Mouse (Mus musculus) CD4-positive, CD25-positive, alpha-beta regulatory T cell, adult 2 months (primary cell): Measurements from ENCODE around the gene Tmem136.

ENCODE experiments used
- DNase-seq: peaks from one replicate; pipeline ENCODE4 v3.0.0-alpha.2; 2012; ENCODE audit warnings: low read depth, low spot score

Gene Tmem136

DNA sequence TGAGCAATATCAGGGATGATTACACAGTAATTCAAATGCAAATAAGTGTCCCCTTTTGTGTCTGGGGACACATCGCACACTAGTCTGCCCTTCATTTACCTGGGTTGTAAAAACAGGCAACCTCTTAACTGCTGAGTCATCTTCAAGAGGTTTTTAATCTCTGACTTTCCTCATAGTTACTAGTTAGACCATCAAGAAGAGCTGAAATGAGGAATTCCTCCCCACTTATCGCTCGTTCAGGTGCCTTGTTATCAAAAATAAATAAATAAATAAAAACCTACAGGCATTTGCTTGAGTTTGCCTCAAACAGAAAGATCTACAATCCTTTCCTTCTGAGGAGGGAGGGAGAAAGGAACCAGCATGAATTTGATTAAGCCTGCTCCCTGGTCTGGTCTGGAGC, 7.6 kb downstream of the Tmem136 start:
- DNase-seq: no peak

DNA sequence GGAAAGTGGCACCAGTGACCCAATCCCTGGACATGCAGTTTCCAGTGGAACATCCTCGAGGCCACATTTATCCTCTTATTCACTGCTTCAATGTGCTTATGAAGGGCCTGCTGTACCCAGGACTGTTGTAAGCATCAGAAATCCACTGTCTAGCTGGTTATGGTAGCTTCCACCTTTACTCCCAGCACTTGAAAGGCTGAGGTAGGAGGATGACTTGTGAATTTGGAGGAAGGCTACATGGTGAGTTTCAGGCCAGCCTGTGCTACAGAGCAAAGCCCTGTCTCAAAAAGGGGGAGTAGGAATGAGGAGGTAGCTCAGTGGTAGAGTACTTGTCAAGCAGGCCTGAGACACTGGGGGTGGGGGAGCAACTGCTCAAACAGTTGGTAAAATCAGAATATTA, 8.3 kb downstream of the Tmem136 start:
- no peak for DNase-seq

DNA sequence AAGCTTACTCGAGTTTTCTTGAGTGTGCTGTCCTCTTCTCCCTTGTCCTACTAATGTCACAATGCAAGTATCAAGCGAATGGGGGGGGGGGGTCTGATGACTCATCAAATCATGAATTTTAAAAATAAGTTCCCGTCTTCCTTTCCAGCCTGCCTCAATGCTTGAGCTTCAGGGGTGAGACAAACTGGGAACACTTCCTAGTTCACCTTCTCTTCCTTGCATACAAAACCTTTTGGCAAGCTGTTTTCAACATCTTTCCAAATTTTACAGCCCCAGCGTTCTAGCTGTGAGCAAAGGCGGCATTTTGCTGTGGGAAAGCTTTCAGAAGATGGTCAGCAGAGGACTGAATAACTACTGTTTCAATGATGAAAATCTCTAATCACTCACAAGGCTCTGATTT, 8.8 kb downstream of the Tmem136 start:
- no peak for DNase-seq

DNA sequence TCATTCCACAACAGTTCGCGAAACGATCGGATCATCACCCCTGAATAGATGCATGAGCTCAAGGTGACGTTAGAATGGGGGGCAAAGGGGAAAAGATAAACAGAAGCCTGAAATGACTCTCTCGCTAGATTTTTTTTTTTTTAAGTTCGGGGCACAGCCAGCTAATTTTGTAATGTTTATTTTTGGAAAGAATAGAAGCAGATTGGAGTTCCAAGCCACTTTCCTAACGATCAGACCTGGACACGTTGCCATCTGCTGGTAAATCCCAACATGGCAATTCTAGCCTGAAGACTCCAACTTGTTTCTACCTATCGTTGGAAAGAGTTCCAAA, 9.2 kb downstream of the Tmem136 start, which contains the start of gene Arhgef12:
TSS of gene Arhgef12 (minus strand) at position 53 of the 331 bp plus-strand sequence.
- DNase-seq: peak; percentile 20

DNA sequence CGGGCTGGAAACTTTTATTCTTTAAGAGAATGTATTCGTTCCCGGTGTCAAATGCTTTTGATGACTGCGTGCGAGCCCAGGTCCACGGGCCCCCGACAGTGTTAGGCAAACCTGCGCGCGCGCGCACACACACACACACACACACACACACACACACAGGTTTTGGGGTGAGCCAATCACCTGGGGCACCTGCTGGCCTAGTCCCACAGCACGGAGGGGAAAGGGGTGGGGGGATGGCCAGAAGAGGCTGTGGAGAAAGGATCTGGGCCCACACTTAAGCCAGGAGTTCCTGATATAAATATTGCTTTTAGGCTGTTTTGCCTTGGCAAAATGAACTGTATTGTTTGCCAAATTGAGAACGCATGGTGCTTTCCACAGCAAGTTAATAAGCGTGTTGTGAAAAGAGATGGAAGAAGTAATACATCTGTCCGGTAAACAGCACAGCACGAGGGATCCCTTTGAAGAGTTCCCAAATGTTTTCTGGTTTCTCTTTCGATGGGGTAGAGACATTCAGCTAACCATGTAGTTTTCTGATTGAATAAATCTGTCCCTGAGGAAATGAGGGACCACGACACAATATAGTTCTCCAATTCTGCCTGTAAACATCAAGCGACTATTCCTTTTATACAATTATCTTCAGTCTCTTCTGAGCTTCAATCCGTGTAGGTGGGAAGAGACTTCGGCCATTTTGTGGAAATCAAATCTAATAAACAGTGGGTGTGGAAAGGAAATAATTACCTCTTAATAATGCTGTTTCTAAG, 9.8 kb downstream of the Tmem136 start:
- DNase-seq: peak; percentile 58

DNA sequence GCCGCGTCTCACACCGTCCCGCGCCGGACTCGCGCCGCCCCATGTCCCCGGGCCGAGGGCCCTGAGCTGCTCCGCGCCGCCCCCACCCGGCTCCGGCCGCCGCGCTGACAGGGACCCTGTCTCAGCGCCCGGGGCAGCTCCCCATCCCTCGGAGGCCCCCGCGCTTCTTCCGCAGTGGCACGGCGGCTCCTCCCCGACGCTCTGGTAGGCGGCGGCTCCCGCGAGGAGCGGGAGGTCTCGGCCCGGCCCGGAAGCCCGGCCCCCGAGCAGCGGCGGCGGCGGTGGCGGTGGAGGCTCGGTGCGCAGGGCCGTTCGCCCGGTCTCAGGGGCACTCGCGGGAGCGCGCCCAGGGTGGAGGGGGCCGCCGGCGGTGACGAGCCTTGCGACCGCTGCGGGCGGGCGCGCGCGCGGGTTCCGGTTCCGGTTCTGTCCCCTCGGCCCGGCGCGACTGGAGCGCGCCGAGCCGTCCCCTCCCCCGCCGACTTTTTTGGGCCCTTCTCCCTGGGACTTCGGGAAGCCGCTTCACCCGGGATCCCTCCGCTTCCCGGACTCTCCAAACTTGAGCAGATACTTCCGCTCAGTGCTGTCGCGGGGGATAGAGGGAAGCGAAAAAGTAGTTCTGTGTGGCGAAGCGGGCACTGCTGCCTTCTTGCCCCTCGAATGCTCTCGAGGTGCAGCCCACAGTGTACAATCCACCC, 10.6 kb downstream of the Tmem136 start:
- peak; percentile 83 for DNase-seq

DNA sequence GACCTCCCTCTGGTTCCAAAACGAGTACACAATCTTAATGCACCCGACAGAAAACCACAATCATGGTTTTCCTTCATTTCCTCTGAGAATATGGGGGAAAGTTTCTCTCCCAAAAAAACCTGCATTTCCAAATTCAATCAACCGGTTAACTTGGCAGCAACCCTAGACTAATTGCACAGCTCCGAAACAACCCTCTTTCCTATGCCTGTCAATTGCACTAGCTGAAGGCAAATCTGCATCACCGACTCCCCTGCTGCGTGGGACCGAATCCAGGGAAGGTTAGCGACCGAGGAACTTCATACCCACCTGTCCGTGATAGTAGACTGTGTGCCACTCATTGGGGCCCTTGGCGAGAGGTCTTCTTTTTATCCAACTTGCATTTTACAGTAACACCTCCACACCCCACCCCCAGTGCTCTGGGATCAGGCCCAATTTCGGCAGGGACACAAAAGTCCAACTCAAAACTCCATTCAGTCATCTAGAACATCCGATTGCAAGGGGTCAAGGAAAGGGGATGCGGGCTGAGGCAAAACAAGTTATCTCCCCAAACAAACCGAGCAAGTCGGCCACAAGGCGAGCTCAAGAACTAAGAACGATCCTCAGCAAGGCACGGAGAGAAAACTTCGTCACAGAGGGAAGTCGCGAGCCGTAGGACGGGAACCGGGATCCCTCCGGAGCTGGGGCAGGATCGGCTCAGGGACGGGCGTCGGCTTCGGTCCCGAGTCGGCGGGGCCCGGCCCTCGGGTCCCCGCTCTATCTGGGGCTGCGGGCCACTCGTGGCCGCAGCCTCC, 11.3 kb downstream of the Tmem136 start:
- peak; percentile 46 for DNase-seq

DNA sequence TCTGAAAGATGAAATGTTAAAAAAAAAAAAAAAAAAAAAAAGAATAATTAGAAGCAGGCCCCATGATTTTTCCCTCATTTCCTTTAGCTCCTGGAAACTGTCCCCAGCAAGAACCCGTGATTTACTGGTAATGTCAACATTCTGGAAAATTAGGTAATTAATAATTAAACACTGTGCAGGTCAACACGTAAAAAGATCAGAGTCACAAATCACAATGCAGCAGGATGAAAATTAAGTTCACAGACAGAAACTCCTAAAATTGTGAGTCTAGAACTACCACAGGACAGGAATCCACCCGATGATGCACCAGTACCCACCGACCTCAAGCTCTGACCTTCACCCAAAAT, 11.9 kb downstream of the Tmem136 start:
- DNase-seq: no peak

DNA sequence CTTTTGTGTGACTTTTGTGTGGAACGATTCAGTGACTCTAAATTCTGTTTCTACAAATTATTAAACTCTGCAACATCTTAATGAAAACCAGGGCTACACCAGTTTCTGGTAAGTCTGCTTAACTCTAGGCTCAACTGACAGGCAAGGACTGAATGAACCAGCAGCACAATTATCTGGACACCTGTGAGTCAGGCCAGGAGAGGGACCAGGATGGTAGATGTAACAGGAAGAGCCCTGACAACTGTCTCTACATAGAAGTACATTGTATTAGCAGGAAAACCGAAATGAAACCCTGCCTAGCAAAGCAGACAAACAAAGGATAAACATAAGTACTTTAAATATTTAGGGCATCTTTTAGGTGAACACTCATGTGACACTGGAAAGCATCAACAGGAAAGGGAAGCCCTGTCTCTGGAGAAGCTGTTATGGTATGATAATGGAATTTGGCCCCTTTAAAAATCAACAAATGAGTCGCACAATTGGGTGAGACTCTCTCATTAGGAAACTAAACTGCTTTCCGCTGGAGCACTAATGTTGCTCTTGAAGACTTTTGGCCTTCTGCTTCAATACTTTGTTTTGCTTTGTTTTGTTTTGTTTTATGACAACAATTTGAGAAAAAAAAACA, 12.6 kb downstream of the Tmem136 start:
- no peak for DNase-seq

DNA sequence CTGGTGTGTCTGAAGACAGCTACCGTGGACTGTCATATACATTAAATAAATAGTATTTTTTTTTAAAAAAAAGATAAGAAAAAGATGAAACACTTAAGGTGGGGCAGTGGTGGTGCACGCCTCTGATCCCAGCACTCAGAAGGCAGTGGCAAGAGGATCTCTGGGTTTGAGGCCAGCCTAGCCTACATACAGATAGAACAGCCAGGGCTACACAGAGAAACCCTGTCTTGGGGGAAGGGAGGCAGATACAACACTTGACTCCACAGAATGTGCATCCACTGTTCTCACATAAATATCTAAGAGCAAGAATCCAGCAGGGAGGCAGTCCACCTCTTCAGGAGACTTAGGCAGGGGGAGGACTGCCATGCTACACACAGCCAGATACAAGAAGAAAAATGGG, 13.4 kb downstream of the Tmem136 start:
- DNase-seq: no peak

DNA sequence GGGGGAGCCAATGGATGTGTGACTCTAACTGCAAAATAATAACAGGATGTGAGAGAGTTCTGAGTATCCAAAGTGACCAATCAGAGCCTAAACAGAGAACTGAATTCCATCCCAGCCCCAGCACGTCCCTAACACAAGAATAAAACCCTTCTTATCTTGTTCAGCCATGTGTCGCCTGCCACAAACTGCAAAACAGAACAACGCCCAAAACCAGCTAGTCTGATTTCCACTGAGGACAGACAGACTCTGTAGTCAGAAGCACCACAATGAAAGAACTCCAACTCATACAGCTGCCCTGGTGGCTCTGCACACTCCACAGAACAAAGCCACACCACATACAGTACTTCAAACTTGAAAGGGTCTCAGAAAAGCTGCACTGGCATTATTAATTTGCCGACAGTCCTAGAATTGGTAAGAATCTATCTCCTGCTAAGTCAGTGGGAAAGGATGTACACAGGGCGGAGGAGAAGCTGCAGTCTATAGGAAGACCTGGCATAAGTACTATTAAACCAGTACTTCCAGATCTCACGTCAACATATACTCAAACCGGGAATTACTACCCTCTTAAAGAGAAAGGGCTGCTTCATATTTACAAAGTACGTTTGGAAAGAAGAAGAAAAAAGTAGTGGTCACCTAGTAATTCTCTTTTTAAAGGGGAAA, 14.3 kb downstream of the Tmem136 start:
- no peak for DNase-seq

DNA sequence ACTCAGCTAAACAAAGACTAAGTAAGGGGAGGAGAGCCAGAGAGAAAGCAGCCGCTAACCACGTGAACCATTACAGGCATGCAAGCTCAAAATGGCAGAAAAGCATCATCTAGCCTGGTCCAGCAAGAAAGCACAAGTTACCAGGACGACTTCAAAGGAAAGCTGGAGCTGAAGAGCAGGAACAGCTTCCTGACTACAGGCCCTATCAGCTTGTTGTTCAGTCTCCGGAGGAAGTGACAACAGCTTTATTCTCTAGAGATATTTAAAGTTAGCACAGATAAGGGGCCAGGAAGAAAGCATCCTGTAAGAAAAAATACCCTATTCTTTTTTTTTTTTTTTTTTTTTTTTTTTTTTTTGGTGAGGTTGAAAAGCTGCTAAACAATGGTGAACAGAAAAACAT, 17.4 kb downstream of the Tmem136 start:
- DNase-seq: peak; percentile 19

DNA sequence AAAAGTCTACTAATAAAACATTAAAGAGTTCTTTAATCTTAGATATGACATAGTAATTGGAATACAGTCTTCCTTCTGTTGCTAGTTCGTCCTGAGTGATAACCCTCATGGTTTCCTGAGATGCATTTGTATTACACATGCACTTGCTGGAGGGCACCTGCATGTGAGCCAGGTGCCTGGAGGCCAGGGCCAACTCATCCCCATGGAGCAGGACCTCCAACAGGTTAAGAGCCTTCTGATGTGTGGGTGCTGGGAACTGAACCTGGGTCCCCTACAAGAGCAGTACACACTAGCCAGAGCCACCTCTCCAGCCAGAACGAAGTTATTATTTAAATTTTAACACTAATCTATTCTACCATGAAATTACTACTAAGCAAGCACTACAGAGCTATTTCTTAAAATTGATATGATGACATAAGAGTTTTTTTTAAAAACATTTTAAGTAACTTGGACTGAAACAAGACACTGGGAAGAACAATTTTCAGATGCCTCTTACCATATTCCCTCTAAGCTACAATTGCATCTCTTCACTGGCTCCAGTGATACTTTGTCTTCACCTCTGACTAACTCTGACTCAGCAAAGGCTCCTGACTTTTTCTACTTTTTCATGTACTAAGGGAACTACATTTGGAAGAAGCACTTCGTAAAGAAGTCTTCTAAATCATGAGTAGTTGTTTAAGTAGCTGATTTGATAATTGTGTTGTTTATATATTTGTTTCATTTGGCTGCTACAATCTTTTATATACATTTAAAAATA, 18.4 kb downstream of the Tmem136 start:
- no peak for DNase-seq

DNA sequence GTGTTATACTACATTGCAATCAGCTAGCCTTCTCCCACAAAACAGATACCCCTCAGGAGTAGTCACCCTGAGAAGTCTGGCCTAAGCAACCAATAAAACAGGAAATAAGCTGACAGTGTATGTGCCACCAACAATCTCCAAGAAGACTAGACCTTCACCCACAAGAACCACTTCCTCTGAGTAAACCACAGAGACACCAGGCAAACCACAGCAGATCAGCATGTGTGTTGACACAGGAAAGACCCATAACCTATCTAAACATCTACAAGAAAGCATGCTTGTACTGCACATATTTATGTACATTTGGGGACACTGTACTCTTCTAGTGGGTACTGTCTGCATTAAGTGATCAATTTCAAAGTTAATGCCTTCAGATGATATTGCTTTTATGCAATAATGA, 20.0 kb downstream of the Tmem136 start:
- DNase-seq: peak; percentile 70

DNA sequence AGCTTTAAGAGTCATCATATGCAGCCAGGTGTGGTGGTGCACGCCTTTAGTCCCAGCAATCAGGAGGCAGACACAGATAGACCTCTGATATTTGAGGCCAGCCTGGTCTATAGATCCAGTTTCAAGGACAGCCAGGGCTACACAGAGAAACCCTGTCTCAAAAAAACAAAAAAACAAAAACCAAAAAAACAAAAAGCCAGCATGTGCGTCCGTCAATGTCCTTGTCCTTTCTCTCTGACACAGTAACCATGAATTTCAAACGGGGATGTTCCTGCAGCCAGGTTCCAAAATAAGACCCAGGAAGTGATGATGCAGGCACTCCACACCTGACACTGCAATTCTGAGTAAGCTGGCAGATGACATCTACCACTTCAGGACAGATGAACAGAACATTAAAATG, 21.5 kb downstream of the Tmem136 start:
- no peak for DNase-seq

DNA sequence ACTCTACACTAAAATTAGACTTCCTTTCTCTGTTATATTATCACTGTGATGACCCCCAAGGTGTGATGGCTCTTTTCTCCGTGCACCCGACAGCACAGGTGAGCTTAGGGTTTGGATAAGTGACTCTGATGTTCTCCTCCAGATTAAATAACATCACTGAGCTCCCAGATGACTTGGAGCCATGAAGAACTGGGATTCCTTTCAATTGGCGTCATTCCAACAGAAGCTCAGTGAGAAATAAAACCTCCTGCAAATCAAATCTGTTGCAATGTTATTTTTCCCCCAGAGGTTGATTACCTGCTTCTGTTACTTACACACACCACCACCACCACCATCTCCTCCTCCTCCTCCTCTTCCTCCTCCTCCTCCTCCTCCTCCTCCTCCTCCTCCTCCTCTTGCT, 22.6 kb downstream of the Tmem136 start:
- DNase-seq: no peak

DNA sequence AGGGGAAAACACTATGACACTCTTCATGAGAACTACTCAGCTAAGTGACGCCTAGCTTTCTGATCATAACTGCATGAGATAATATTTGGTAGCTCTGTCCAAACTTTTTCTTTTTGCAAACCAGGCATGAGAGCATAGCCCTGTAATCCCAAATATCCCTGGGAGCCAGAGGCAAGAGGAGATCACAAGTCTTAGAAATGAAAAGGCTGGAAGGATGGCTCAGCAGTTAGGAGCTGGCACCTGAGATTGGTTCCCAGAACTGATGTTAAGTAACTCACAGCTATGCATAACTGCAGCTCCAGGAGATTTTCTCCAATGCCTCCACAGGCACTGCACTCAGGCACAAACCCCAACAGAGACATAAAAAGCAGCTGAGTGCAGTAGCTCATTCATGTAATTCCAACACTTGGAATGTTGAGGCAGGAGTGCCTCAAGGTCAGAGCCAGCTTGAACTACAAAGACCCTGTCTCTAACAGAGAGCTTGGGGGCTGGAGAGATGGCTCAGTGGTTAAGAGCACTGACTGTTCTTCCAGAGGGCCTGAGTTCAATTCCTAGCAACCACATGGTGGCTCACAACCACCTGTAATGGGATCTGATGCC, 30.6 kb downstream of the Tmem136 start:
- DNase-seq: no peak

DNA sequence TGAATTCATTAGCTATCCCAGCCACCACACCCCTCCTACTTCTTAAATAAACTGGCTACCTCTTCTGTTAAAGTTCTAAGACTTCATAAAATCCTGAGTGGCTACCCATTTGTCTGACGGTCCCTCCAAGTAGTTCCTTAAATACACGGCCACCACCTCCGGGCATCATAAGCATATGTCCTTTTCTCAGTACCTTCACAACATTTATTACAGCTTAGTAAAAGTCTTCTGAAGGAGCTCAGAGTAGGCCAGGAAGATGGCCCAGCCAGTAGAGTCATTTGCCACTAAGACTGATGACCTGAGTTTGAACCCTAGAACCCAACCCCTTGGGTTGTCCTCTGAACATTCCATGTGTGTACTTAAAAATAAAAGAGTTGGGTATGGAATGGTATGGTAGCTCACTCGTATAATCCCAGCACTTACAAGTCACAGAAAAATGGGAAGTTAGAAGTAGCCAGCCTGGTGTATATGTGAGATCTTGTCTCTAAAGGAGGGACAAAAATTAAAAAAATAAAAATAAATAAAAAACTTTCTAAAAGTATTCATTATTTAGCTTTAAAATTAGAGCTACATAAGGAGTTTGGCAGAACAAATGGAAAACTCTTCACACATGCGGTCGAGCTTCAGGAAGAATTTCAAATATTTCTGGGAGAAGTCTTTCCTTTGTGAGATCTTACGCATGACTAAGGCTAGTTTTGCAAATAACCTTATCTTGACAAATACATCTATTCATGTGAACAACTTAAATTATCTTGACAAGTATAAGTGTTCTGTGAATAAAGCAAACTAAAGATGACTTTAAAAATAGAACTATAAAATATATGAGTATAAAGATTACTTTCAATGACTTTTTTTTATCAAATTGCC, 31.6 kb downstream of the Tmem136 start:
- DNase-seq: no peak

DNA sequence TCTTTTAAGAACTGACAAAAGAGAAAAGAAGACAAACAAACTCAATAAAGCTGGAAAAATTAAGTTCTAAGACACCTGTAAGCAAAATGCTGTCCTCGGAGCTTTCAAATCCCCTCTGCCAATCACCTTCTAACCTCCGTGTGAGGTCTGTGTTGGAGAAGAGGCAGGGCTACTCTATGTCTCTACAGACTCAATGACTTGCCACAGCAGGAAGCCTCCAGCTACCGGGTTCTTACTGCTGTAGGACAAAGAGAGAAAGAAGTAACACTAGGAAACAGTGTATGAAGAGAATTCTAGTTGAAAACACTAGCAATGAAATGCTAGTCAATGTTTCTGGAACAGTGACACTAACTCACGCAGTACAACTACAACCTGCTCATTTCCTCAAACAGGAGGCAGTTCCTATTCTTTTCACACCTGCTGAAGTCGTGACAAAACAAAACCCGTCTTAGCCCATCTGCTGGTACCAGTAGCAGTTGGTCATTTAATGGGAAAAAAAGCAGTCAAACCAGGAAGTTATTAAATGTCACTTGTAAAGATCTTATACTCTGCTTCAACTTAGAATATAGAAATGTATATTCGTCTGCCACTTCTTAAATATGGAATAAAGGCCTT, 32.8 kb downstream of the Tmem136 start:
- DNase-seq: no peak
